Mouse (Mus musculus): ENCODE data around the gene Tnfrsf9. TPM values are rescaled to one million over a fixed set of nuclear protein-coding genes. Genes with fewer than 3 reads are reported as not detected.
"Not testable (repeated sequence)": the region's sequence is repeated elsewhere in the genome, so short reads cannot be mapped to it uniquely, and the experiment has no call there.

The Tnfrsf9 gene
- polyA plus RNA-seq, 1 experiment: 0.57 TPM

DNA sequence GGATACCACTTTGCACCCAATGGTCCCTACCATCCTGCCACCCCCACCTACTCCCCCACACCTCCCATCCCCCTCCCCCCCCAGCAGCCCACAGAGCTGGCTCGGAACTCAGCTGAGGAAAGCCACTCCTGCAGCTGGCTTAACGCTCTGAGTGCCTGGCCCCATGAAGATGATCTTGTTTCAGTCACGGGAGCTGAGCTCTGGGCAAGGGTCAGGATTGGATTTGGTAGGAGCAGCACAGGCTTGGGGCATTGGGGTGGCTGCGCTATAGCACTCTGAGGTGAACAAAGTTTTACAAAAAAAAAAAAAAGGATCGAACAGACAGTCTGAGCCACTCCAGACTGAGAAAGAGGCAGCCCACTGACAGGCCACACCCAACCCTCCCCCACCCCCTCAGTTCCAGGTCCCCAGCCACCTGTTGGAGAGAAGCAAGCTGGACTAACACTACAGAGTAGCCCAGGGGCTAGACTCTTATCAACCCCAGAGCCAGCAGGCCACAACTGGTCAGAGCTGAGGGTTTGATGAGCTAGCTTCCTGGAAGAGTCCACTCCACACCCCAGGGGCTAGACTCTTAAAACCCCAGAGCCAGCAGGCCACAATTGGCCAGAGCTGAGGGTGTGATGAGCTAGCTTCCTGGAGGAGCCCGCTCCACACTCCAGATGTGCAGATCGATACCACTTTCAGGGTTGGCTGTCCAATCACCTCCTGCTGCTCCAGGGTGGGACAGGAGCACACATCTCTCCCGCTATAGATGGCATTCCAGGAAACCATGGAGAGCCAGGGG, 19.5 kb upstream of the Tnfrsf9 start:
- DNase-seq (ENCODE audit: low read depth): no peak

DNA sequence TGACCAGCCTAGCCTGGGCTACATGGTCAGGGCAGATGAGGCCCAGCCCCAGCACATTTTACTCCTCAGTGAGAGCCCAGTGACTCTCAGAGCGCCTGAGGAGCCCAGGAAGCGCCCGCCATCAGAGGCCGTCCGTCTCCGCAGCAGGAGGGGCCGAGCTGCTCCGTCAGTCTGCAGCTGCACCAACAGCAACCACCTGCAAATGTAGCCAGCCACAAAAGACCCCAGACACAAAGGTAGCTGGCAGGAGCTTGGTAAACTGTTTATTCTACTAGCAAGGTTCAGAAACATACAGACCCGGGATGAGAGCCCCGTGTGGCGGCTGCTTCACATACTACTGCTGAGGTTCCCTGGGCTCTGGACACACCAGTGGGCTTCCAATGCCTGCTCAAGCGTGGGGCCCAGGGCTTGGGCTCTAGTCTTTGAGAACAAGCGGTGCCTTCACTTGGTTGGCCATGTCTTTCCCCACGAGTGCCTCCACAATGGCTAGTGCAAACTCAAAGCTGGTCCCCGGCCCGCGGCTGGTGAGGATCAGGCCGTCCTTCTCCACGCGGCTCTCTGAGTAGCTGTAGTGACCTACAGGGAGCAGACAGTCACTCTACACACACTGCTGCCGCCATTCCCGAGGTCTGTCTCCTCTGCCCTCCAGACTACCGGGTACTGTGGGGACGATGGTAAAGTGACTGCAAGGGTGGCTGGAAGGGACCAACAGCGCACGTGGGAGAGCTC, 17.3 kb upstream of the Tnfrsf9 start:
- no peak for DNase-seq (ENCODE audit: low read depth)

DNA sequence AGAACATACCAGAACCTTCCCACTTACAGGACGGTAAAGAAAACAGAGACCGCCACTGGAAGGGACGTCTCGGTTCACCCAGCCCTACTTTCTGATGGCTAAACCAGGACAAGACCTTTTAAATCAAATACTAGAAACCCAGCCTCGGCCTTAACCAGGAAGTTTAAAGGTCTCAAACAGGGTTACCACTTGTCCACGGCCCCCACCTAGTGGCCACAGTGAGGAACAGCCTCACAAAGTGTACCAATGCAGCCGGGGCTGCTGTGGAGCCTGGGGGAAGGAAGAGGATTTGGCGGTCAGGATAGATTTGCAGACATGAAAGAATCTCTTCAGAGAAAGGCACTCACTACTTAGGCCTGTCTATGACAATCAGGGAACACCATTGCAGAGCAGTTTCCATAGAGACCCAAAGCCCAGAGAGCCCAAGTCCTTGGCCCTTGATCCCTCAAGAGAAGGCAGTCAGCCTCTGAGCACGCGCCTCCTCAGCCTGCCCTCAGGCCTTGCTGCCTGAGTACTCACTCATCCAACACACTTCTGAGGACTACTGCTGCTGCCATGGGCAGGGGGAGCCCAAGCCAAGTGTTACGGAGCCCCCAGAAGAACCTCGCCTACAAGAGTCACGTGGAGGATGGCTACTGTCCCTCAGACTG, 15.5 kb upstream of the Tnfrsf9 start:
- DNase-seq (ENCODE audit: low read depth): no peak

DNA sequence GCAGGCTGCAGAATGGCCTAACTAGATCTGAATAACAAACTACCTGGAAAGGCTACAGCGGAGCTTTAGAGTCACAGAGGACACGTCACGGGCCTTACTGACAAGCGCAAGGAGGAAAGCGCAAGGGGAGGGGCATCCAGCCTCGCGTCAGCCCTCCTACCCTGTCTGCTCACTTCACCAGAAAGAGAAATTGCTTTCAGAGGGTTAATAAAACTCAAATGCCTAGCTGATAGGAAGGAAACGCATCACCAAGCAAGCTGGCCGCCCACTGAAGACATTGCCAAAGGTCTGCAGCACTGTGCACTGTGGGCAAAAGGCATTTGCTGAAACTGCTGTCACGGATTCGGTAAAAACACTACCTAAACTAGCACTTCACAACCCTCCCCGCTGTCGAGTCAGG, 13.9 kb upstream of the Tnfrsf9 start:
- DNase-seq (ENCODE audit: low read depth): no peak

DNA sequence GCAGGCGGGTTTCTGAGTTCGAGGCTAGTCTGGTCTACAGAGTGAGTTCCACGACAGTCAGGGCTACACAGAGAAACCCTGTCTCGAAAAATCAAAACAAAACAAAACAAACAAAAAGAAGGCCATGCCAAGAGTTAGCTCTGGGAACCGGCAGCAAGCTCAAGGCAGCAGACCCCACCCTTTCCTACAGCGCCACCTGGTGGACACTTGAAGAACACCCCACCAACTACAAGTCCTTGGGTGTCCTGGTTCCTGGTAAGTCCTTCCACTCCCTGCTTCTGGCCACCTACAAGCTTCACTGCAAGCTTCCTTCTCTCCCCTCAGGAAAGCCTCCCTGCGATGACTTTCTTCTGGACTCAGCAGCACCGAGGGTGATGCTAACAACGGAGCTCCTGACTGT, 12.7 kb upstream of the Tnfrsf9 start:
- DNase-seq (ENCODE audit: low read depth): no peak

DNA sequence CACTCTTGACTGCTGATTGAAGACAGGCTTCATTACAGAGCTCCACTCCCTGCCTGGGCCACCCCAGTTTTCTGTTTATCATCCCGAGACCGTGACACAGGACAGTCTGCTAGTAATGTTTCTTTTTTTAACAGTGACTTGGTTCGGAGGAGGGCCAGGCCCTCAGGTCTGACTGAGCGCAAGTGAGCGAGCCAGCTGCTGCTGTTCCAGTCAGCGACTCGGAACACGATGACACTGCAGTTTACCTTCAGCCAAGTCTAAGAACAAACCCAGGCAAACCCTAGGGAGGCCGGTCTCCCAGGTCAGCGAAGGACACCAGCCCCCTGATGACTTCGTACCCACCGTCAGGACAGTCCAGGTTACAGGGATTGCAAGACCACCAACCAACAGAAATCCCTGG, 12.3 kb upstream of the Tnfrsf9 start:
- DNase-seq (ENCODE audit: low read depth): no peak

DNA sequence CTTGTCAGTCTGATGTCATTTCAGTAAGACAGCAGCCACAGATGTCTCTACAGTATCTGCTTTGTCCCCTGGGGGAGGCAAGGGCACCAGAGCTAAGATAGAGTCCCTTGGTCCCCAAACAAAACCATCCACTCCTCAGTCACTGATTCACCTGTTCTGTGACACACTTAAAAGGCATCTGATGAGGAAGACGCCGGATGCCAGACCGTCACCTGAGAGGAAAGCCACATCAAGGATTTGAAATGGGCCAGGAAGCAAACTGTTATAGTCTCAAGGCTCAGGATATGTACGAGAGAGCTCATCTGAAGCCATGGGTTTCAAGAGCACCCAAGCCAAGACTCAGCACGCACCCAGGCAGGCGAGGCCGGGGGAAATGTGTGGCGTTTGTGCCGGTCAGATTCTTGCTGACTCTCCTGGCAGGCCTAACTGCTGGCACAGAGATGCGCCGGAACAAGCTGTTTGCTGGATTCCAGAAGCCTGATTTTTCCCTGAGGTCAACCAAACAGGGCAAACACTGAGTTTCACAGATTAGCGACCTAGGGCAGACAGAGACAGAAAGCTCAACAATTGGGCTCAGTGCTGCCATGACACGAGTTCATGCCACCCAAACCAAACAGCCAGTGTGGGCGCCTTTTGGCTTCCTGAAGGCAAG, 11.1 kb upstream of the Tnfrsf9 start:
- no peak for DNase-seq (ENCODE audit: low read depth)

DNA sequence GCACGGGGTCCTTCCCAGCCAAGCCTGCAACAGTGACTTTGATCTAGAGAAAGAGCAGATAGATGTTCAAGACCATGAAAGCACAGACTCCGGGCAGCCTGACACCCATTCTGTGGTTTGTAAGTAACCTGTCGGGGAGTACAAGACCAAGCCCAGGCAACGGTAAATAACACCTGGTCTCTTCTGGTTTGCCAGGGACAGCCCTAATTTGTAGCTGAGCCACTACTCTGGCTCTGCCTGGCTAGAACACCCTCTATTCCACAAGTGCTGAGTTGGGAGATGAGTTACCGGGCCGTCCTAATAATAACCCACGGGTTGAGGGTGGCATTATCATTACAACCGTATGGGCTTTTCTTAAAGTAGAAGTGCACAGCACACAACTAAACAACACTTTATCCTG, 7.3 kb upstream of the Tnfrsf9 start:
- no peak for DNase-seq (ENCODE audit: low read depth)

DNA sequence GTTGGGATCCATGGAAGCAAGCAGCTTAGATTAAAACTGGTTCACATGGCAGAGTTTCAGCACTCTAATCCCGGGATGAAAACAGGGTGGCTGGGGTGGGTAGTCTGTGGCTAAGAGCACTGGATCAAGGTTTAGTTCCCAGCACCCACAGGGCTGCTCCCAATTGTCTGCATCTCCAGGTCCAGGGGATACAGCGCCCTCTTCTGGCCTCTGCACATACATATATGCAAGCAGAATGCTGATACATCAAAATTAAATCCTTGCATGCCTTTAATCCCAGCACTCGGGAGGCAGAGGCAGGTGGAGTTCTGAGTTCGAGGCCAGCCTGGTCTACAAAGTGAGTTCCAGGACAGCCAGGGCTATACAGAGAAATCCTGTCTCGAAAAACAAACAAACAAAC, 5.8 kb upstream of the Tnfrsf9 start:
- DNase-seq (ENCODE audit: low read depth): not testable (repeated sequence)

DNA sequence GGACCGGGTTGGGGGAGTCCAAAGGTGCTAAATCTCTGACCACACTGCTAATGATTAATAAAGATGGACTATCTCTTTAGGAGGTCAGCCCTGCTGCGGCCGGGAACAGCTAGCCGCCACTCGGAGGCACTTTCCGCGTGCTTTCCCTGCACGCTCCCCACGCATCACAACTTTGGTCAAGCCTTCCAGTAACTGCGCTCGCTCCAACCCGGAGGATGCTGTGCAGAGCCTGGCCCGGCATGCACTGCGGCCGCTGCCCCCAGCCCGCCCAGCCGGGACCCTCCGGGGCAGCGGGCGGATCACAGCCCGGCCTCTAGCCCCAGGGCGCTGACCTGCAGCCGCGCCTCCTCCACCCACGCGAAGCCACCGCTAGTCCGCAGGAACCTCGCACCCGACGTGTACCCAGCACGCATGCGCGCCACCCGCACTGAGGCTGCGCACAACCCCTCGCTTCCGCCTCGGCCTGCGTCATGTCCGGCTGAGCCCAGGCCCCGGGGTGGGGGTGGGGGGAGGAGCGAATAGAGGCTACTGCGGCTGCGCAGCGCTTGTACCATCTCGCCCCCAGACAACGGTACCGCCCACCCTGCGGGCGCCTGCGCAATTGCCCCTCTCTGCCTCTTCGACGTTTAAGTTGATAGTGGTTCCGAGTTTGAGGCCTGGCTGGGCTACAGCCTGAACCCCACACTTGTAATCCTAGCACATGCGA, 4.8 kb upstream of the Tnfrsf9 start:
- peak; percentile 94 for DNase-seq (ENCODE audit: low read depth)

DNA sequence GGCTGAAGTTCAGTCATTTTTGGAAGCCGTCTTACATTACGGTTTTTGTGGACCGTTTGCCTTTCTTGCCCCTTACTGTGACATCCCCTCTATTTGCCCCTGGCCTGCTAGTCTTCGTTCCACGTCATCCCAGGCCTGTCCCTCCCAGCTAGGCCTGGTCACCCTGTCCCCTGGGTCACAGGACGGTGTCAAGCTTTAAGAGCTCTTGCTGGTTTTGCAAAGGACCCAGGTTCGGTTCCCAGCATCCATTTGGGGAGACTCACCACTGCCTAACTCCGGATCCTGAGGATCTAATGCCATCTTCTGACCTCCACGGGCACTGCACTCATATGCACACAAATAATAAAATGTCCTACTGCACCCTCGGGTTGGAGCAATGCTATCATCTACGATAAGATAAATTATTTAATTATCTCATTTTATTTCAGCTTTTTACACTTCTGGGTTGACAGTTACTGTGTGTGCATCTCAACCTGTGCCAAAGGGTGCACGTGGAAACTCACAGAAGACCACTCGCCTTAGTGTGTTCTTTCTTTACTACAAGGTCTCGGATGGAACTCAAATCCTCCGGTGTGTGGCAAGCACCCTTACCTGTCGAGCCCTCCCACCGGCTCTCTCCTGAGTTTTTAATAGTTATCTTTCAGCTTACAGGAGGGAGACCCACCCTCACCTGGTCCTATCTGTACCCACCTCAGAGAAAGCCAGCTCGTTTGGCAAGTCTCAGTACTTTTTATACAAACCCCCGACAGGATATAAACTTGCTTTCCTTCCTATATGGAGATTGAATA, 4.0 kb upstream of the Tnfrsf9 start:
- DNase-seq (ENCODE audit: low read depth): no peak

DNA sequence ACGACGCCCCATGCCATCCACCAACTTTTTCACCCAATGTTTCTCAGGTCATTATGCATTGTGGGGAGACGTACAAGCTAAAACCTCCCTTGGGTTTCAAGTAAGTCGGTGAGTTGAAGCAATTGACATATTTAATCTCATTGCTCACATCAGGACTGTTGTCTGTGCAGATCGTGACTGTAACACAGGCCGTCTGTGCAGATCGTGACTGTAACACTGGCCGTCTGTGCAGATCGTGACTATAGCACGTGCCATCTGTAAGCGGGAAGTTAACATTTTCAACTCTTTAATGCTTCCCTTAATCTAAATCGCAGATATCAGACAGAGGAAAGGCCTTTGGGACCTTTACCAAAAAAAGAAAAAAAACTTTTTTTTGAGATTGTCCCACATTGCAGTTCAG, 619 bp upstream of the Tnfrsf9 start:
- no peak for DNase-seq (ENCODE audit: low read depth)

DNA sequence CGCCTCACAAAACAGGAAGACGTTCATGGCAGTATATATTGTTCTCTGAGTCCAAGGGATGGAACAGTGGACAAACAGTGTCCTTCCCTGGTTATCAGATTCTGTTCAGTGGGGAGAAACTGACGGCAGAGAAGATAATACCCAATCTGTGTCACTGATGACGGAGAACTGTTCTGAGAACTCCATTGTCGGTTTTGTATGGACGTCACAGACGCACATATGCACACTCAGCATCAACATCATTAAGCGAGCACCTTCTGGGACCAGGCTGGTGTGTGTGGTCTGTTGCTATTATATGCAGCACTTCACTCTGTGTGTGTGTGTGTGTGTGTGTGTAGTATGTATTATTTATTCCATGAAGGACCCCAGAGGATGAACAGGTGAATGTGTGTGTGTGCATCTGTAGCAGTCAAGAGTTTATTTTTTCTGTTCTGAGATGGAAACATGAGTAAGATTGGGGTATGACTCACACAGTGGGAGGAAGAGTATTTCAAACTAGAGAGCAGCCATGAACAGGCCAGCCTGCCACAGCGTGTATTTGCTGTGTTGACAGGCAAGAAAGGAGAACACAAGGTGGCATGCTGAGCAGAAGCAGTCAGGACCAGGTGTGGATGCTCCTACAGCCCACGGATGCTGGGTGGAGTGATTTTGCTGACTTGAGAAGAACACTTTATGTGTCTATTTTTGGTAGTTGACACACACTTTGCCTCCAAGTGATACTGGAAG, 982 bp downstream of the Tnfrsf9 start:
- DNase-seq (ENCODE audit: low read depth): no peak

DNA sequence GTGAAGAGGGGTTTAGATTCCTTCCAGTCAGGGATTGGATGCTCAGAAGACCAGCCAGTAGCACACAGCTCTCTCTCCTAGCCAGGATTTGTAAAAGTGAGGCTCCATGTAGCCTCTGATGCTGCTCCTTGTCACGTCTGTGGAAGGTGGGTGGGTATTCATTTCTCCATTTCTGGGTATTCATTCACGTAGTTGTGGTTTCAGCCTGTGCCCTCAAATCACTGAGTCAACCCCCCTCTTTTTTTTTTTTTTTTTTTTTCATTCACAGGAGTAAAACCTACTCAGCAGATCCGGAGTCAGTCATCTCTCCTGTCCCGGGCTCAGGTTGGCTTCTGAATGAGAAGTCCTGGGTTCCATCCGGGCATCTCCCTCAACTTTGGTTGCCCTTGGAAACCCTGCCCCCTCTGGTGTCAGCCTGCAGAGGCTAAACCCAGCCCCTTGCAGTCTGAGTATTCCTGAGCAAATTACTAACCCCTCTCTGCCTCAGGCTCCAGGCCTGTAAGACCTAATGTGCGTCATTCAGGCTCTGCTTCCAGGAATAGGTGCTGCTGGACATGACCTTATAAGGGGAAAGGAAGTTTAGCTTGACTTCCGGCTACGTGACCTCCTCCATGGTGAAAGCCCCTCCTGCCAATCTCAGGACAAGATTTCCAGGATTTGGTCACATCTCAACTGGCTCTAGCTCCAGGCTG, 3.1 kb downstream of the Tnfrsf9 start:
- DNase-seq (ENCODE audit: low read depth): no peak

DNA sequence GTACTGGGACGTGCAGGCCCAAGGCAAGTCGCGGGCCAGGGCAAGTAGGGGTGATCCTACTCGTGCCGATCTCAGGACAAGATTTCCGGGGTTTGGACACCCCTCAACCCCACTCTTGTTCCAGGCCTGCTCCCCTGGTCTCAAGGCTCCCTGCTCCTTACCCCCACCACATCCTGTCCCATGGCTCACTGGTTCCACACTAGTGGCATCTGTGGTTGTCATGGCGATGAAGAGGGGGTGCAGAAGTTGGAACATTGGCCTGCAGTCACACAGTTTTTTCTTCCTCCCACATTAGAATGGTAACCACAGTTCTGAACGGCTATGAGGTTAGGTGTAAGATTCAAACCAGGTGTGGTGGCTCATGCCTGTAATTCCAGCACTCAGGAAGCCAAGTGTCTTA, 6.8 kb downstream of the Tnfrsf9 start:
- no peak for DNase-seq (ENCODE audit: low read depth)

DNA sequence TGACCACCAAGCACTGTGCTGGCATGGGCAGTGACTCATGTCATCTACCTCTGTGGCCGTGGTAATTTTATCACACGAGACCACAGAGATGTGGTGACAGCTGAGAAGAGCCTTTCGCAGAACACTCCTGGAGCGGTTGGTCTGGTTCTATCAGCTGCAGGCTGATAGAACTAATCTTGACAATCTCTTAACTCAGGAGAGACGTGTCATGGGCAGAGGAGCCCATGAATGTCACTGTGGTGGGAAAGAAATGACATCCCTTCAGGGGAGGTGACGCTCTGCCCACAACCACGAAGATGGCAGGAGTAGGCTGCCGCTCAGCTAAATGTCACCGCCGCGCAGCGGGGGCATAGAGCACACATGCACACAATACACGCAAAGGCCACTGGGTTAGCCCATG, 9.9 kb downstream of the Tnfrsf9 start:
- no peak for DNase-seq (ENCODE audit: low read depth)

DNA sequence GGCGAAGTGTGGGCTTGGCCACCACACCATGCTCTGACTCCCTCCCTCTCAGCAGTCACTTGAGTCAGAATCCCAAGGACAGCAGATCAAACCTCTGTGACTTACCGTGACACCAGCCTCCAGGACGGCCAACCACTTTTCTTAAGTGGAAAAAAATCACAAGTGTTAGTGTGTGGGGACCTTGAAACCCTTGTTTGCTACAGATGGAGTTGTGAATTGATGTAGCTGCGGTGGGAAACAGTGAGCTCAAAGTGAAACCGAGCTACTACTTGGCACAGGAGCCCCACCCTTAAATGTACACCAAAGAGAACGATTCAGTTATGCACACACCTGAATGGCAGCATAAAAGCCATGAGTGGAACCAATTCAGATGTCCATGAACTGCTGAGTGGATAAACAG, 10.6 kb downstream of the Tnfrsf9 start:
- no peak for DNase-seq (ENCODE audit: low read depth)

DNA sequence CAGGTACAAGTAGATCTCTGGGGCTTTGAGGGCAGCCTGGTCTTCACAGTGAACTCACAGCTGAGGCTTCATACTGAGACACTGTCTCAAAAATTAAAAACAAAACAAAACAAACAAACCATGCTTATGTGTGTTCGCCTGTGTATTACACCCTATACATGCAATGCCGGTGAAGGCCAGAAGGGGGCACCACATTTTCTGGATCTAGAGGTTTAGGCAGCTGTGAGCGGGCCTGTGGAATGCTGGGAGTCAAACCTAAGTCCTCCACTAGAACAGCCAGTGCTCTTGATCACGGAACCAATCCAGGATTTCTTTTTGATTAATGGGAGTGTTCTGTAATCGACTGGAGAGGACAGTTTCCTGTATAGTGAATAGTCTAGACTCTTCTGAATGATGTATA, 11.6 kb downstream of the Tnfrsf9 start:
- DNase-seq (ENCODE audit: low read depth): no peak

DNA sequence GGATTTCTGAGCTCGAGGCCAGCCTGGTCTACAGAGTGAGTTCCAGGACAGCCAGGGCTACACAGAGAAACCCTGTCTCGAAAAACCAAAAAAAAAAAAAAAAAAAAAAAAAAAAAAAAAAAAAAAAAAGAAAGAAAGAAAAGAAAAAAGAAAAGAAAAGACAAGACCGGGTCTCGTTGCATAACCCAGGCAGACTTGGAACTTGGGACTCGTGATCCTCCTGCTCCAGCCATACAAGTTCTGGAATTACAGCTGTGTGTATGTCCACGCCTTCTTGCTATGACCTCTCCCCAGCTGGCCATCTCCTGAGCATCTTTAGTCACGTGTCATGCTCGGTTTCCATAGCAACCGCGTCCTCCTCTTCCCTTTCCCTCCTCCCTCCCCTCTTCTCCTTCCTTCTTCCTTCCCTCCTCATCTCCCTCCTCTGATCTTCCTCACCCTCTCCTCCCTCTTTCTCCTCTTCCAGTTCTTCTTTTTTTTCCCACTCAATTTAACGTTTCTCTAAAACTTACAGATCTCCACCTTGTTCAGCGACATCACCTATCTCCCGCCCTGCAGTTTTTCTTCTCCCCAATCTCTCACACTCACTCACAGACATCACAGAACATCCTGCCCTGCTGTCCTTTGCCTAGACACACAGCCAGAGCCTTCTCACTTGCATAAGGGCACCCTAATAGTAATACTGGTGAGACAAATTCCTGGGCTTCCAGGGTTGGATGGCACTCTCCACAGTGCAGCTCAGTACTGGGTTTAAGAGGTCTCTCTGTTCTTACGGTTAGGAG, 12.8 kb downstream of the Tnfrsf9 start:
- DNase-seq (ENCODE audit: low read depth): no peak

Measured in gonadal fat pad, adult 2 months (tissue).